Mouse (Mus musculus) kidney, adult 2 months (tissue): ENCODE results near the gene Zfp667. TPM values are rescaled to one million over a fixed set of nuclear protein-coding genes. Genes with fewer than 3 reads are reported as not detected.
A peak's percentile ranks its signal among the peaks of the same experiment; 100 is the strongest.
"Not testable (repeated sequence)": the region's sequence is repeated elsewhere in the genome, so short reads cannot be mapped to it uniquely, and the experiment has no call there.

ENCODE experiments used
- DNase-seq: peaks from one replicate; pipeline ENCODE4 v3.0.0; 2021
- H3K27ac ChIP-seq: fragments of 200-500 bp; 2 replicates; pipeline ENCODE4 v1.5.1; 2012; ENCODE audit warnings: low read depth, low read length, control low read depth, inconsistent platforms; ENCODE audit not compliant: insufficient read depth
- H3K27me3 ChIP-seq: fragments of 200-500 bp; replicated peaks from 2 replicates; pipeline ENCODE4 v1.6.1; 2012; ENCODE audit warnings: mild to moderate bottlenecking, moderate library complexity, low read length, inconsistent platforms; ENCODE audit not compliant: control insufficient read depth, insufficient read depth
- H3K36me3 ChIP-seq: fragments of 200-500 bp; 2 replicates; pipeline ENCODE4 v1.6.1; 2012; ENCODE audit warnings: mild to moderate bottlenecking, moderate library complexity, low read length, inconsistent platforms; ENCODE audit not compliant: control insufficient read depth, insufficient read depth
- H3K4me1 ChIP-seq: fragments of 200-500 bp; 2 replicates; pipeline ENCODE4 v1.6.1; 2011; ENCODE audit warnings: low read length; ENCODE audit not compliant: control insufficient read depth, insufficient read depth
- H3K4me3 ChIP-seq: fragments of 200-500 bp; 2 replicates; pipeline ENCODE4 v1.5.1; 2011; ENCODE audit warnings: mild to moderate bottlenecking, low read depth, low read length, control low read depth; ENCODE audit not compliant: insufficient read depth
- CTCF ChIP-seq: fragments of 200-500 bp; conservative IDR thresholded peaks from 2 replicates; pipeline ENCODE4 v1.5.1; 2011; ENCODE audit warnings: low read depth, mild to moderate bottlenecking, control low read depth, low read length, moderate library complexity, mixed read lengths; ENCODE audit not compliant: insufficient read depth, insufficient read length
- POLR2A ChIP-seq: fragments of 200-500 bp; IDR thresholded peaks from one replicate; pipeline ENCODE4 v1.6.1; 2011; ENCODE audit warnings: low read depth, low read length, control low read depth
- WGBS: fragments of 180-500 bp; shearing (Covaris S2); methylation state at CpG from one replicate; pipeline ENCODE4 v1.1.7; 2018; 5-methylcytosine and 5-hydroxymethylcytosine counted together
- polyA plus RNA-seq: library from polyadenylated mRNA; depleted of rRNA; stranded (reverse); fragments of >200 nt; gene quantifications from 2 replicates; pipeline ENCODE4 v1.2.3, GENCODE M21; 2012

Gene Zfp667
- polyA plus RNA-seq, 1 experiment = 0.95 TPM

- Histone ChIP-seq H3K27ac (no peak overlapping the region), H3K36me3 (no peaks in the 10 kb centered on the region), H3K27me3 (no peaks in the 10 kb centered on the region), H3K4me1 (no peaks in the 10 kb centered on the region), H3K4me3 (no peak overlapping the region)
- WGBS = 38% methylated on average over 16 of the region's 16 CpGs
- no peak for TF ChIP-seq POLR2A
- TF ChIP-seq CTCF = no peak
- DNase-seq = no peak
These were observed 27.9 kb upstream of the Zfp667 start for GRCm38 (mm10) chr7:6258232-6259220.

- H3K4me3 ChIP-seq, DNase-seq, H3K36me3 ChIP-seq, H3K4me1 ChIP-seq, H3K27me3 ChIP-seq, H3K27ac ChIP-seq: not testable (repeated sequence)
- 41% methylated on average over 2 of the region's 2 CpGs for WGBS
These were observed 26.4 kb upstream of the Zfp667 start for GRCm38 (mm10) chr7:6260004-6260403.

GRCm38 (mm10) chr7:6262120-6262519 lies 24.3 kb upstream of the Zfp667 start:
- Histone ChIP-seq H3K4me3 (no peak overlapping the region), H3K4me1 (no peaks in the 10 kb centered on the region), H3K27ac (no peak overlapping the region), H3K27me3 (no peaks in the 10 kb centered on the region), H3K36me3 (no peaks in the 10 kb centered on the region)
- TF ChIP-seq POLR2A (no peak), CTCF (peak; percentile 69)
- peak; percentile 31 for DNase-seq
- 87% methylated on average over 3 of the region's 3 CpGs for WGBS

GRCm38 (mm10) chr7:6262984-6263383 lies 23.4 kb upstream of the Zfp667 start:
- no peak for TF ChIP-seq CTCF
- no peak for TF ChIP-seq POLR2A
- Histone ChIP-seq H3K4me3 (no peak overlapping the region), H3K27me3 (no peaks in the 10 kb centered on the region), H3K27ac (no peak overlapping the region), H3K36me3 (no peaks in the 10 kb centered on the region), H3K4me1 (no peaks in the 10 kb centered on the region)
- WGBS = 77% methylated on average over 4 of the region's 4 CpGs
- DNase-seq = no peak

GRCm38 (mm10) chr7:6265695-6266094 lies 20.7 kb upstream of the Zfp667 start:
- no peak for TF ChIP-seq POLR2A
- peak; percentile 59 for TF ChIP-seq CTCF
- H3K4me1 ChIP-seq = no peaks in the 10 kb centered on the region

GRCm38 (mm10) chr7:6277906-6278305 lies 8.5 kb upstream of the Zfp667 start:
- TF ChIP-seq POLR2A (no peak), CTCF (no peak)
- WGBS = 59% methylated on average over 3 of the region's 3 CpGs
- Histone ChIP-seq H3K4me3 (no peak overlapping the region), H3K27ac (no peak overlapping the region), H3K36me3 (no peaks in the 10 kb centered on the region), H3K27me3 (no peaks in the 10 kb centered on the region), H3K4me1 (no peaks in the 10 kb centered on the region)
- DNase-seq = no peak

More at GRCm38 (mm10) chr7:6265695-6266094, 20.7 kb upstream of the Zfp667 start:
- Histone ChIP-seq H3K27me3 (no peaks in the 10 kb centered on the region), H3K4me3 (no peak overlapping the region), H3K27ac (no peak overlapping the region), H3K36me3 (no peaks in the 10 kb centered on the region)
- 71% methylated on average over 8 of the region's 8 CpGs for WGBS
- peak; percentile 24 for DNase-seq

GRCm38 (mm10) chr7:6282749-6283148 lies 3.6 kb upstream of the Zfp667 start:
- TF ChIP-seq POLR2A (no peak), CTCF (peak; percentile 67)
- Histone ChIP-seq H3K36me3 (no peaks in the 10 kb centered on the region), H3K27ac (no peak overlapping the region), H3K4me1 (no peaks in the 10 kb centered on the region), H3K27me3 (no peaks in the 10 kb centered on the region), H3K4me3 (peak overlapping the region; percentile 32; the same call in 1 of the 2 replicates)
- WGBS = 0% methylated on average over 1 of the region's 1 CpGs
- peak; percentile 82 for DNase-seq
